Mouse (Mus musculus): ENCODE data around the gene Rcan2.

The Rcan2 gene

DNA sequence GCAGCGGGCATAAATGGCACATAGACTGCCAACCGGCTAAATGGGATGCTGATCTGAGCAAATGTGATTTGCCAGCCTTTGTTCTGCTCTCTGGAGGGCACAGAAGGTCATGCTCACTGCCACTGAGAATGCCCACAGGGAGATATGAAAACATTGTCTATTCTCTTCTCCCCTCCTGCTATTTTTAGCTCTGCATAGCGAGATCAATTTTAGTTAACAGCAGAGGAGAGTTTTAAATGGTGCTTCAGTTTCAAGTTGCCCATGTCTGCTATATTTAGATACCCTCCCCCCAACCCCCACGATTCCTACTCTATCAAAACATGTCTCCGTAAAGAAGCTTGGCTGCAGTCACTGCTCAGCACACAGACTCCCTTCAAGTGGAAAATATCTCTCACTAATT lies 225.2 kb downstream of the Rcan2 start:
- DNase-seq, result peak; percentile 48

DNA sequence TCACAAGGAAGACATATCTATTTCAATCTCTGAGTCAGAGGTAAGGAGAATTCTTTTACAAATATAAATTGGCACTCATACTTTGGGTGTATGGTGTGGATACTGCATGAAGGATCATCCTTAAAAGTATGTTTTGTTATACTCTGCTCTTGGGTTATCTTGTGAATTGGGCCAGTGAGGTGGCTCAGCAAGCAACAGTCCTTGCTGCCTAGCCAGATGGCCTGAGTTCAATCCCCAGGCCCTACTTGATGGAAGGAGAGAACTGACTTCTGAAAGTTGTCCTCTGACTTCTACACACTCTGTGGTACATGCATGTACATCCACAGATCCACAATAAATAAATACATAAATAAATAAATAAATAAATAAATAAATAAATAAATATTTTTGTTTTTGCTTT lies 225.6 kb downstream of the Rcan2 start:
- DNase-seq, result no peak

DNA sequence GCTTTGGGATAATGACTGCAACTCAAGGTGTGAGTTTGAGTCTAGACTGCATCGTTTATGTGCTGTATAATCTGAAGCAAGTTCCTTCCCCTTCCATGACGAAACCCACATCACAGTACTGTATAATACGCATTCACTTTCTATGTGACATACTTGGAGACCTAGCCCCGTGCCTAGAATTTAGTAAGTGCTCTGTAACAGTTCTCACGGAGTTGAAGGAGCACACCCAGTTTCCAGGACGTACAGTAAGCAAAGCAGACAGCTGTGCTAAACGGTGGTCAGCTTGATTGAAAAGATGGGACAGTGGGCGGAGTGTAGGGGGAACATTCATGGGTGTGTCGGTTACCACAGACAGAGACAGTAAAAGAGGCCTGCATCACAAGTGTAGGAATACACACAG lies 226.2 kb downstream of the Rcan2 start:
- DNase-seq, result no peak

DNA sequence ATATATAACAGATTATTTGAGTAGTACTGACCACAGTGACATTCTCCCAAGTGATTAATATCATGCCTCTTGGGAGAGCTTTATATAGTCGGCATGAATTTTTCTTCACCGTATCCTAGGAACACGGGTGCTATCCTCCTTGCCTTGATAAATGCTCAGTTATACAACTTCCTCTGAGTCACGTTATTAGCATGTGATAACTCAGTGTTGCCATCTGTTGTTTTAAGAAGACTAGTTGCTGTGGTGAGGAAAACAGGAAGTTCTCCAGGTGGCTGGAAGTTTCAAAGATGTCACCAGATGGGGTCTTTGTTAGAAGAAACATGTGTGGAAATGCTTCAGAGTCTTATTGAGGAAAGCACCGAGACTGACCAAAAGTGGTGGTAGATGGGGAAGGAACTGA lies 228.5 kb downstream of the Rcan2 start:
- DNase-seq, result no peak

DNA sequence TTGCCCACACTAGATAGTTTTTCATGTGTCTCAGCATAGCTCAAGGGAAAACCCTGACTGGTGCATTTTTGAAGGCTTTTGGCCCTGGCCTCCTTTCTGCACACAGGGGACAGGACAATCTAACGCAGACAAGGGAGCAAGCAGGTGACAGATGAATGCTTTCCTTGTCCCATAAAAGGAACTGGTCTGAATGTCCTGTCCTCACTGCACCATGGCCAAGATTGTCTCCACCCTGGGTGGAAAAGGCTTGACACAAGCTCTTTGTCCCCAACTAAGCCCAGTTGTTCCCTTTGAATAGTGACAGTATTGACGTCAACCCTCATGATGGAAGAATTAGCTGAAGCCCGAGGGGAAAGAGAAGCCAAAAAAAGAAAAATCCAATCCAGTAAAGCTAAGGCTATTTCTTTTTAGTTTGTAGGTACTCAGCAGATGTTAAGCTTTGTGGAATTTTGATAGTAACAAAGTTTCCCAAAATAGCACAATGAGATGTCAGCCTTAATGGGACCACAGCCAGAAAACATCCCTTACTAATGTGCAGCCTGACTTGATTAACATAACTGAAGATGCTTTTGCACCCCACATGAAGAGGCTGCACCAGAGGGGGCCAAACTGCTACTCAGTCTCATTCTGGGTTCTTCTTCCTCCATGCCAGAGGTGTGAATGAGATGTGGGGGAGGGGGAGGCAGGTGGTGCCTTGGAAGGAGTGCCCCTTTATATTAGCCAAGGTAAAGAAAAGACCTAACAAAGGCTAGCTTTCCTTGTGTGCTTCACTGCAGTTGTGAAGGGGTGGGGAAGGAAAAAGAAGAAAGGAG lies 229.8 kb downstream of the Rcan2 start:
- peak; percentile 72 for DNase-seq

DNA sequence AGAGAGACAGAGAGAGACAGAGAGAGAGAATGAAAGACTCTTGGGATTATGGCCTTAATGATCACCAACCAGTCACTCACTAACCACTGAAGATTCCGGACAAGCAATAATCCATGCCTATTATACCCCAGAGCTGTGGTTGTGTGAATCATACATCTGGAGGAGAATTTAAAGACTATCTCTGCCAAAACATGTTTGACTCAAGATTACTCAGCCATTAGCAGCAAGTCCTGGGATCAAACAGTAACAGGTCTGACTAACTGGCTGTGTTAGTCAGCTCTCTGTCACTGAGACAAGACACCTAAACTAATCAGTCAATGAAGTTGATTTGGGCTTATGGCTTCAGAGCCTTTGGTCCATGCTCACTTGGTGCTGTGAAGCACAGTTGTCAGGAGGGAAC lies 233.9 kb downstream of the Rcan2 start:
- DNase-seq, result no peak

DNA sequence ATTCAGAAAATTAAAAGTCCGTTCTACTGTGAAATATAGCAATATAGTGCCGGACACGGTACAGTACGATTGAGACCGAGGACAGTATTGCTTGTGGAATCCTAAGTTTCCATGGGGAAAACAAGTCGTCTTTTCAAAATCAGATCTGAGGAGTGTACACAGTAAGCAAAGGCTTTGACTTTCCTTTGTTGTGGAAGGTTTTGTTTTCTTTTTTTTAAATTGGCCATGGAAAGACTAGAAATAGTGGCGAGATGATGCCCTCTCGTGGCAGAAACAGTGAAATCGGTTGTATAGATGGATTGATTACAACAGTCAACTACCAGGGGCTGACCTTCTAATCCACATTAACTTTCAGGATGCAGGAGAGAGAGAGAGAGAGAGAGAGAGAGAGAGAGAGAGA lies 237.5 kb downstream of the Rcan2 start:
- peak; percentile 54 for DNase-seq

DNA sequence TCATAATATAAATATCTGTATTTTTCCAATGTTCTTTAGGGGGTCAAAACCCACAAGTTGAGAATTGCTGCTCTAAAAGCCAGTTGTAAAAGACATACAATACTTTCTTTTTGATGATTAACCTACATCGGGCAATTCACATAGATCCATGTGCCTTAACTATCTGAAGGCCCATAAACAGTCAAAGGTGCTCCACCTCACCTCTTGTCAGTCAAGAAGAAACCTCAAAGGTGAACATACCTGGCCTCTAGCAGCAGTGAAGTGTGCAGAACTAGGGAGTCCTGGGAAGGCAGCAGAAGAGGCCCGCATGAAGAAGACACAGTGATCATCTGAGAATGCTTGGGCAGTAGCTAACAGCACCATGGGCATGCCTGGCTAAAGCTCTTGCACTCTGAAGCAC lies 239.3 kb downstream of the Rcan2 start:
- no peak for DNase-seq

DNA sequence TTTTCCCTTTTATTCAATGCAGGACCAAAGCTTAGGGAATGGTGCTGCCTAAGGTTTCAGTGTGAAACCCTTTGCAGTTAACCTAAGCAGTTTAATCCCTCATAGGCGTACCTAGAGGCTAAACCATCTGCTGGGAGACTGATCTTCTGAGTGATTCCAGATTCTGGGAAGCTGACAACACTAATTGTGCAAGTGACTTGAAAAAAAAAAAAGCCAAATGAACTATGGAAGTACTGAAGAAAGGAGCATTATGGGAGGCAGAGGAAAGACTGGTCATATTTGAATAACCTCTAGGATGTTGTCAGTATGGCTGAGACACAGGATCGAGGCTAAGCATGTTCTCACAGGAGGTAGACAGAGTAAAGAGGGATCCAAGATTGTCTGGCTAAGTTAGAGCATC lies 241.2 kb downstream of the Rcan2 start:
- no peak for DNase-seq

DNA sequence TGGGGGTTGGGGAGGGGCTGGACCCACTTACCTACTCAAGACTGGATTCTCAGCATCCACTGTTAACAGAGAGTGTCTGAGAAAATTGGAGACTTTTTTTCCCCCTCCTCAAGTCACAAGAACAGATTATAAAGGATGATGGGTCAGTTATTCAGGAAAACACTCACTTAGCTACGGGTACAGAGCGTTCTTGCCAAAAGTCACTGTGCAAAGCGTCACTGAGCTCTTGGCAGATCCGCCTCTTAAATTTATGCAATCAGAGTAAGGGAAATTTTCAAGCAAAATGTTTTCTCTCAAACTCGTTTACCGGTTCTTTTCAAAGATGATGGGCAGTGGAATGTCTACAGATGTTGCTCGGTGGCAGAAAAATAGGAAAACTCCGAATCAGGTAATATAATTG lies 241.7 kb downstream of the Rcan2 start:
- peak; percentile 19 for DNase-seq

DNA sequence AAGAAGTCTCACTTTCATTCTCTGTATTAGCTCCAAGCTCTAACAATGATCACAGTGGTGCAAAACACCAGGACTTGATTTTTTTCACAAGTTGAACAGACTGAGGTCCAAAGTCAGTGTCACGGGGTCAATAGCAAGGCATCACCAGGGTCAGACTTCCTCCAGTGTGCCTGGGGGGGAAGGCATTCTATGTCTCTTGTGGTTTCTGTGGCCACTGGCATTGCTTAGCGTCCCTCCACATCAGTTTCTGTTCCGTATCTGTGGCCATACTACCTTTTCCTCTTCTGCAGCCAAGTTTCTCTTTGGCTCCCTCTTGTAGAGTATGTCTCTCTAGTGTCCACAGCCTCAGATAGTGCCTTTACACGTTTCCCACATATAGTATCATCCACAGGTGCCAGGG lies 252.3 kb downstream of the Rcan2 start:
- no peak for DNase-seq

DNA sequence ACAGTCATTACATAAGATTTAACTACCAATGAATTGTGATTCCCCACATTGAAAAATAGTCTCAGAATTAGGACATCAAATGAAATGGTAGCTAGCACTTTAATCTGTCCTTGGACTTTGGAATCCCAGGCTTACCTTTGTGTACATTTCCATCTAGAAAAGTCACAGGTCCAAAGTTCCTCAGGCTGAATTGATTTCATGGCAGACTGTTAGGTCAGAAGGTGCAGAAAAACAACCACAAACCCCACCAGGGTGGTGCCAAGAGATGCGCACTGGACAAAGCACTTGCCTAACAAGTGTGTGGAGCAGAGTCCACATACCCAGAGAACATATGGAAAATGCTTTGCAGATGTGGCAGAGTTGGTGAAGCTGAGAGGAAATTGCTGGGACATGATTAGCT lies 256.0 kb downstream of the Rcan2 start:
- DNase-seq, result no peak

DNA sequence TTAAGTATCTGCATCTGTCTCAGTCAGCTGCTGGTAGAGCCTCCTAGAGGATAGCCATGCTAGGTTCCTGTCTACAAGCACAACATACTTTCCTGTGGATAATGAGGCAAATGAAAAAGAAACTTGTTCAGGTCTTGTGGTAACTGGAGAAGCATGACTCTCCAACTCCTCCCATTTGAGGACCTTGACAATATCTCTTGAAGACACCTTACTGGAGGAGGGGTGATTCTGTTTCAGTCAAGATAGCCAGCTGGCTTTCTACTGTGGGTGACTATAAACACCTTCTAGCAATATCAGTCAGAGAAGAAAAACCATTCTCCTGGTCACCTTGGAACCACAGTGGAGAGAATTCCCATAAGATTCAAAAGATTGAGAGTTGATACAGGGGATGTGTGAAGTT lies 257.0 kb downstream of the Rcan2 start:
- DNase-seq, result no peak

DNA sequence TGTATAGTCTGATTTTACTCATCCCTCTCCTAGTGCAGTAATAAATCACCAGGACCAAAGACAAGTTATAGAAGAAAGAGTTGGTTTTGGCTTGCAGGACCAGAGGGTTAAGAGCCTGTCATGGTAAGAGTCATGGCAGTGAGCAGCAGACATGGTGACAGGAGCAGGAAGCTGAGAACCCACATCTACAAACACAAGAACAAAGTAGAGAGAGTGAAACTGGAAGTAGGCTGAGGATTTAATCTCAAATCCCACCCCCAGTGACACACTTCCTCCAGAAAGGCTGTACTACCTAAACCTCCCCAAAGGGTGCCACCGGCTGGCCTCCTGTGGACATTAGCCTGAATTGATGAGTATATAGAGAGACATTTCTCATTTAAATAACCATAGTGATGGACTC lies 259.6 kb downstream of the Rcan2 start:
- no peak for DNase-seq

DNA sequence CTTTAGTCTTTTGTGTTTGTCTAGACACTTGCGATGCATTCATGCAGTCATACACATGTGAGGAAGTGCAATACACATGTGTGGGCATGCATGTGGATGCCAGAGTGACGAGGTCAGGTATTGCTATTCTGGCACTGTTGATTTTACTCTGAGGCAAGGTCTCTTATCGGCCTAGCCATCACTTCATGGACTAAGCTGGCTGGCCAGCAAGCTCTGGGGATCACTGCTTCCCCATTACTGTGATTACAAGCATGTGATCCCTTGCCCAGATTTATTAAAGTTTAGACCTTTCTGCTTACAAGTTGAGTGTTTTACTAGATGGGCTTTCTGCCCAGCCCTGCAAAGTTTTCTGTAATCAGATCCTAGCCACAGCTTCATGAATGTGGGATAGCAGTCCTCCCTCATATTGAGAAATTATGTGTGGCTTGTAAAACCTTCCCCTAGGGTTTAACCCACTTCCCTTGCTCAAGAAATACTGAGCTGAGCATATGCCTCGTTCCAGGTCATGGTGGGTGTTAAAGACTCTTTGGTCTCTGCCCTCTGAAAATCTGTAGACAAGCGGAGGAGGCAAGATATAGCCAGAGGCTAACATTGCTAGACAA lies 260.2 kb downstream of the Rcan2 start:
- DNase-seq, result no peak

DNA sequence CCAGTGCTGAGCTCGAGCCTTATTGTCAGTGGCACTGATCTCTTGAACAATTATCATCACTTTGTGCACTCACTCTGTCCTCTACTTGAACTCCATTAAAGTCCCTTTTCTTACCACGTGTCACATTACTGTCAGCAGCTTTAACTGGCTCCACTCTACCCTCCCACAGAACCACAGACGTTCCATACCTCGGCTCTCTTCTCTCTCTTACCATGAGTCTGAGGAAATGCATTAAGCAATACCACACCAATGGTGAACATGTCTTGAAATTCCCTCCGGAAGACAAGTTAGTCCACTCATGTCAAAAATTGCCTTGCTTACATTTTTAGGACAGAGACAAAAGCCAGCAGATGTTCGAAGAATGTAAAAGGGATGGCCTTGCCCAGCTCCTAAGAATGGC lies 267.7 kb downstream of the Rcan2 start:
- DNase-seq, result no peak

DNA sequence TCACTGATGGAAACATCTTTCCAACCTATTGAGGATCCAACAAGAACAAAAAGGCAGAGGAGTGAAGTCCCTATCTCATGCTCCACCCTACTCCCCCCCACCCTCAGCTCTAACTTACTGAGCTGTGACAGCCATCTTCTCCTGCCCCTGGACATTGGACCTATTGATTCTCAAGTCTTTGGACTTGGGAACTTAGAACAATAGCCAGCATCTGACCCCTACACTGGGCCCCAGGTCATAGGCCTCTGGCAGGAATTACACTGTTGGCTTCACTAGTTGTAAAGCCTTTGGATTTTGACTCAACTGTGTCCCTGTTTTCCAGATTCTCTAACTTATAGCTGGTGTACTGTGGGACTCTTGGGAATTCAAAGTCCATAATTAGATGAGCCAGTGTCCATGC lies 270.5 kb downstream of the Rcan2 start:
- DNase-seq, result no peak

DNA sequence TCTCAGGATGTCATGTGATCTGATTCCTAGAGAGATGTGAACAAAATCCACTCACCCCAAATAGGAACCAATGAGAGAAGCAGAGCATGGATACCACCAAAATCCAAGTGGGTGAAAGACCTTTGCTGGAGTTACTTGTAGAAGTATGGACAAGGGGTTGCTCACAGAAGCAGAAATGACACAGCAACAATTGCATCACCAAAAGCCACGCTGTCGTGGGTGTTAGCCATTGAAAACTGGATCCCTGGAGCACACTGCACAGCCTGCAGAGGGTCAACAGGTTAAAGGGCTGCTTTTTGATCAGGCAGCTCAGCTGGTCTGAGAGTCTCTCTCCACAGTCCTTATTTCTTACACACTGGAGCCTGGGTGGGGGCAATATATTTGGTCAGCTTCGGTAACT lies 274.4 kb downstream of the Rcan2 start:
- no peak for DNase-seq

DNA sequence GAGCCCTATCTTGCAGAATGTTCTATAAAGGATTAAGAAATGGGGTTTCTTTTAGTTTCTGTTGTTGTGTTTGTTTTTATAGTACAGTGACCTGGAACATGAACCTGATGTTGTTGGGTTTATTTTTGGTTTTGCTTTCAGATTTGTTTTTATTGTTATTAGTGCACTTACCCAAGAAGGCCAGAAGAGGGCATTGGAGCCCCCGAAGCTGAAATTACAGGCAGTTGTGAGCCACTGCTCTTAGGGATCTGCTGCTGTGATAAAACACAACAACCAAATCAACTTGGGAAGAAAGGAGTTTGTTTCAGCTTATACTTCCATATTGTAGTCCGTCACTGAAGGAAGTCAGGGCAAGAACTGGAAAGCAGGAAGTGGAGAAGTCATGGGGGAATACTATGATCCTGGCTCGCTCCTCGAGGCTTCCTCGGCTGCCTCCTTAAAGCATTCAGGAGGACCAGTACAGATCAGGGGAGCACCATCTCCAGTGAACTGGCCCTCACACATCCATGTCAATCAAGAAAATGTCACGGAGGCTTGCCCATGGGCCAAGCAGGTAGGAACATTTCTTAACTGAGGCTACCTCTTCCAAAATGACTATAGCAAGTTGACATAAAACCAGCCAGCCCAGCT lies 275.0 kb downstream of the Rcan2 start:
- no peak for DNase-seq

DNA sequence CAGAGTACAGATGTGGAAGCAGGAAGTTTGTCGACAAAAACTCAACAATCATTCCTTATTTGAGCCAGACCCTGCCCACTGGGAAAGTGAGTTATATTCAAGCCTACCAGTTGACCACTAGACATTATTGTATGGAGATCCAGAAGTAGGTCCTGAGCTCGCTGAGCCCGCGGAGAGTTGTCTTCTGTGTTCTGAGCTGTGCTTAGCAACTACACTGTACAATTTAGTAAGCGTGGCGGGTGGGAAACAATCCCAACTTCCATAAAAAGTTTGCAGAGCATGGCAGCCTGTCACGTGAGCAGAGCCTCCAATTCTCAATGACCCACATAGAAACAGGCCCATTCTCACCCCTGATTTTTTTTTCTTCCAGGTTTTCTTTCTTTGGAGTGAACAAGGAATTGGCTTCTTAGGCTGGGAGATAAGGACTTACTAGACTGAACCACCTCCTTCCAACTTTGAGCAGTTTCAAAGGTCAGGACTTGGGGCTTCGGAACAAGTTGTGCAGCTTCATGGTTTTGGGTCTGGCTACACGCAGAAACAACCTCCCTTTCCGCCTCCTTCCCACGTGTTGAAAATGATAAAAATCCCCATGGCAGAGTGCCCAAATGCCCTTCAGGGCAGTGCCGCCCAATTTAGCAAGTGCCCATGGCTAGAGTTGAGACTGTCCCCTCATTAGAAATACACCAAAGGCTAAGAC lies 276.1 kb downstream of the Rcan2 start:
- no peak for DNase-seq

DNA sequence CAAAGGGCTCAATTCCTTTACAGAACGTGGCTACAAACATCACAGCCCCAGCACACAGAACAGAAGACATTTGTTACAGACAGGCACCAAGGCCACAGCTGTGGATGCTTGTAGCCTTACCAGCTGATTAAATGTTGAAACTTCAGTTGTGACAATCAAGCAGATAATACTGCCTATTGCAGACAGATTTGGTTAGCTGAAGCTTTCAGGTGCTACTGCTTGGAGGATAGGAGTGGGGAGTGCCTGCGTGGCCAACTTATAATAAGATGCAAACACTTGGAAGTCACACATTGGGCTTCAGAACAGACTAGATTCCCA lies 276.7 kb downstream of the Rcan2 start:
- DNase-seq, result no peak

DNA sequence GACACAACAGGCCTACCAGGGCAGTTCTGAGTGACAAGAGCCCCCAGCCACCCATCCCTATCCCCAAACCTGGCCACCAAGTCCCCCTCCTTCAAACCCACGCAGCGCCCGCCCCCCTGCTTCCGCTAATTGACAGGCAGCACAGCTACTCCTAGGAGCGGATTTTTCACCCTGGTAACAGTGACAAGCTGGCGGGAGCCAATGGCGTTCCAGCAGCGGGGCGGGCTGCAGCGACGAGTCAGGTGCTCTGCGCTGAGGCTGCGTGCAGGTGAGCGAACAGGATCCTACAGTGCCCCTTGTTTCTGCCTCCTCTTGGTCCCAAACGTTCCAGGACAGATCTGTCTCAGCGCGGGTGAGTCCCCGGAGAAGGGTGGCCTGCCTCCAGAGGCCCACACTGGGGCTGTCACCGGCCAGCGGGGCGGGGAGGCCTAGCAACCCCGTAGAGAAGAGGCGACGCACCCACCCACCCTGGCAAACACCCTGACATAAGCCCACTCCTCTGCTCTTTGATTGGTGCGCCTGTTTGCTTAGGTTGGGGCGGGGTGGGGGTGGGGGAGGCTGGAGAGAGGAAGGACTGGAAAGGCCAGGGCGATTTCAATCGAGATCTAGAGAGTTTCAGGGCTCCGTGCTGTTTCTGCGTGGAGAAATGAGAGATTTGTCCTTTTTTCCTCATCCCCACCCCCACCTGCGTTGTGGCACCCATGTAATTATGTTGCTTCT lies 277.6 kb downstream of the Rcan2 start, which contains the start of gene Enpp5:
Enpp5 (plus strand) TSS at position 183 of the 720 bp plus-strand sequence.
- peak; percentile 95 for DNase-seq

DNA sequence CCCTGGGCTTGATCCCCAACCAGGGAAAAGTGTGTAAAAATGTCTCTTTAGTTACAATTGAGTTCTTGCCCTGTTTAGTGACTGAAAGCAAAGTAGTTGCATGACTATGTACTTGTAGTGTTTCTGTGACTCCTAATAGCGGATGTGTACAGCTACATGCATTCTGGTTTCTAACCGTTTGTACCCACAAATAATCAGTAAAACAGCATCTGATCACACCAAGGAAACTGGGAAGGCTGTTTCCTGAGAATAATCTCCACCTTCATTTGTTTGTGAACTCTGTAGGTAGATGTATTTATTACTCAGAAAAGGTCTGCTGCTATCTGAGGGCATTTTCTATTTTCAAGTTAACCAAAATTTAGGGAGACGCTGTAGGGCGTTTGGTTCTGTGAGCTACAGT lies 282.0 kb downstream of the Rcan2 start:
- no peak for DNase-seq
